Mouse (Mus musculus): ENCODE measurements at regions not wholly inside any gene's neighbourhood (a gene's known extent, or its start where the extent isn't known, plus 50 kb on each side); places are given as distances from the start of the nearest gene placed in this dataset.

DNA sequence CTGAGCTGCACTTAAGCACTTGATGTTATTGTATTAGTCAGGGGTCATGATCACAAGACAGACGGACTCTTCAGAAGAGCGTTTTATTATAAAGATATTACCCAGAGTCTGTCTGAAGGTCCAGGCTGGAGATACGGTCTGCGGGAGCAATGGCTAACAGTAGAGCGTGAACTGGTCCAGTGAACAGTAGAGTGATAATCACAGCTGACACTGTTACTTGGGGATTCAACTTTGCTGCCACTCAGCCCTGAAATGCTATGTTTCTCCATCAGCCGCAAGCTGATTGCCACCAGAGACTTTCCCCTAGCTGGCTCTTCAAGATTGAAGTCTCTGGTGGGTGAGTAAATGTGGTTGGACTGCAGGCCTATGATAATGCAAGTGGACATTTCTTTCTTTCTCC is 133.1 kb upstream of the Zc3h12c start:
- no peak for DNase-seq (ENCODE audit: low spot score in 2 of 2)

DNA sequence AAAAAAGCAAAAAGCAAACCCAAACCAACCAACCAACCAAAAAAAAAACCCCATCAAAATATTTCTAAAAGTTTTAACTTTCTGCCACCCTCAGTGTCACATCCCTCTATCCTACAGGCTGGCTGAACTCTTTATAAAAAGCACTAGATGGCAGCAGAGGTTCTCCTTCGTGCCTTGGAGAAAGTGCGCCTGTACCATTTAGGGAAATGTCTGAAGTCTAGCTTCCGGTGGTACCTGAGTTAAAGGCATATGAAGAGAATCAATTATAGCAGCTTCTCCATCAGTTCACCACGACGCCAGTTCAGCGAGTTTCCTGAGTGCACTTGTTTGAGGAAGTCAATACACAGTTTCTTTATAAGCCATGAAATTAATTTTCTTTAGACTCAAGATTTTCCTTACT is 130.0 kb upstream of the Zc3h12c start:
- DNase-seq (ENCODE audit: low spot score in 2 of 2), result peak; percentile 26 to 62

- no peak for DNase-seq (ENCODE audit: low spot score in 2 of 2)
Measured at GRCm38 (mm10) chr9:52294699-52295098, 126.3 kb upstream of the Zc3h12c start.

- no peak for DNase-seq (ENCODE audit: low spot score in 2 of 2)
Measured at GRCm38 (mm10) chr9:52289069-52289468, 120.7 kb upstream of the Zc3h12c start.

DNA sequence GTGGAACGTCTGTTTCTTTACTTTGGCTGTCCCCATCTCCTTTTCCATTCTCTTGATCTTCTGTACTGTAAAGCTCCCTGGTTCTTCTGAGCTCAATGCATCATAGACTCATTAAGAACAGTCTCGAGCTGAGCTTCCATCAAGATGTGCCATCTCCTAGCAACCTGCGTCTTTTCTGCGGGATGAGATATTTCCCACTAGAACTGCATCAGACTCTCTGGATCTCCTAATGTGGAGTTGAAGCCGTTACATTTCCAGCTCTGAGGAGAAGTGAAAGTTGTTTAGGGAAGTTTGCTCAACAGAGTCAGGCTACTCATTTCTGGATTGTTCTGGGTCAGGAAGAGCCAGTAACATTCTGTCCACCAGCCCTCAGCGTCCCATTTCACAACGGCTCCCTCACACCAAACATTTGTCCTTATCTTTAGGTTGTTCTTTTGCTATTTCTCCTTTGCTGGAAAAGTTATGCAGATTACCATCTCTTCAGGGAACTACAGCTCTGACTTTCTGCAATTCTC is 119.4 kb upstream of the Zc3h12c start:
- DNase-seq (ENCODE audit: low spot score in 2 of 2), result no peak

DNA sequence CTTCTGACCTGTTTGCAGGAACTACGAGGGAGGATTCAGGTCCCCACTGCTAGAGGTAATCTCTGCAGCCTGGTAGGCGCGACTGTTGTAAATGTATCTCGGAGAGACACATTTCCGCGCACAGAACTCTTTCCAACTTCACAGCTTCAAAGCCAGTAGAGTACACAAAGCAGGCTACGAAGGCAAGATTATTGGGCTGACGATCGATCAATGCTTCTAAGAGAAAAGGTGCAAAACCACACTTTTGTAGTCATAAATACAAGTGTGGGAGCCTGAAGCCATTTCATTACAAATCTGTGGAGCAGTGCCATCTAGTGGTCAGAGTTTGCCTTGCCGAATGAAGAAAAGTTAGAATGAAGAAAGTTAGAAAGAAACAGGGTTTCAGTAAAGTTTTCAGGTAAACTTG is 118.9 kb upstream of the Zc3h12c start:
- DNase-seq (ENCODE audit: low spot score in 2 of 2), result peak; percentile 63 to 75

DNA sequence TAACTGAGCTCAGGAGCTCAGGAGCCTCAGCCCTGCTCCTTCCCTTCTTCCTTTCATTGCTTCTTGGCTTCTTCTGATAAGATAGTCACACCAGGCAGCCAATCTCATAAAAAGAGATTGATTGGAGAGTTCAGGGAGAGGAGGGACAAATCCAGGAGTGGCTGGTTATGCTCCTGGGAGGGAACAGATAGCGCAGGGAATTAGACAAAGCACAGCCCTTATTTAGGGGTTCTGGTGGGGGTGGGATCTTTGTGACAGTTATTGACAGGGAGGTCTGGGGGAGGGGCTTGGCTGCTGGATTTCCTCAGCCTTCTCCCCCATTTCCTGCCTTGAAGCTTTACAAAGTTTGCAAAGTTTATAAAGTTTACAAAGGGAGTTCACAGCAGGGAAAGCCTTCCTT is 117.7 kb upstream of the Zc3h12c start:
- no peak for DNase-seq (ENCODE audit: low spot score in 2 of 2)

GRCm38 (mm10) chr9:52283558-52283957 is 115.2 kb upstream of the Zc3h12c start:
- DNase-seq (ENCODE audit: low spot score in 2 of 2), result no peak

DNA sequence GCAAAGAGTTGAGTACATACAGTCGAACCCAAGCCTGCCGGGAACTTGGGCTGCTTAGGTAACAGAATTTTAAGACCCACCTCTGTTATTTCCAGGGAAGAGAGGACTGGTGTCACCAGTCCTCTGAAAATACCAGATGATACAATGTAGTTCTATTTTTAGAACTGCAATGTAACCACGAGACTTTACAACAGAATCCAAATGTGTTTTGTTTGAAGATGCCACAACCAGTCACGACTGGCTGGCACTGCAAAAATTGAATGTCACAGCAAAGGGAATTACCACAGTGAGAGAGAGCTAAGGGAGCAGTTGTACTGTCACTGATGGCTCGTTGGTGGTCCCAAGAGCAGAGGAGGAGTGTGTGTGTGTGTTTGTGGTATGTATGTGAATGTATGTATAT is 112.6 kb upstream of the Zc3h12c start:
- no peak for DNase-seq (ENCODE audit: low spot score in 2 of 2)

- no peak for DNase-seq (ENCODE audit: low spot score in 2 of 2)
Measured at GRCm38 (mm10) chr9:52280556-52280955, 112.2 kb upstream of the Zc3h12c start.

DNA sequence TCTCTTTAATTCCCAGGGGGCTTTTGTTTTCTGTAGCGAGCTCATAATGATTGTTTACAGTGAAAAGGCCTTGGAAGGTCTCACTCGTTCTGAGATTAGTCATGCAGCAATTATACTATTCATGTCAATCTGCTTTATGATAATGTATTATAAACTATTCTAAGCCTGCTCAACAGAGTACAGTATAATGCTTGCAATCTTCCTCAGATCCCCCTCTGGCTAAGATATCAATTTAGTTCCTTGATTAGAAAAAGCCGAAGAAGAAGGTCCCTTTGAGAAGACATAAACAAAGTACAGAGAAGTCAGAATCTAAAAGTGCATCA is 110.3 kb upstream of the Zc3h12c start:
- no peak for DNase-seq (ENCODE audit: low spot score in 2 of 2)

DNA sequence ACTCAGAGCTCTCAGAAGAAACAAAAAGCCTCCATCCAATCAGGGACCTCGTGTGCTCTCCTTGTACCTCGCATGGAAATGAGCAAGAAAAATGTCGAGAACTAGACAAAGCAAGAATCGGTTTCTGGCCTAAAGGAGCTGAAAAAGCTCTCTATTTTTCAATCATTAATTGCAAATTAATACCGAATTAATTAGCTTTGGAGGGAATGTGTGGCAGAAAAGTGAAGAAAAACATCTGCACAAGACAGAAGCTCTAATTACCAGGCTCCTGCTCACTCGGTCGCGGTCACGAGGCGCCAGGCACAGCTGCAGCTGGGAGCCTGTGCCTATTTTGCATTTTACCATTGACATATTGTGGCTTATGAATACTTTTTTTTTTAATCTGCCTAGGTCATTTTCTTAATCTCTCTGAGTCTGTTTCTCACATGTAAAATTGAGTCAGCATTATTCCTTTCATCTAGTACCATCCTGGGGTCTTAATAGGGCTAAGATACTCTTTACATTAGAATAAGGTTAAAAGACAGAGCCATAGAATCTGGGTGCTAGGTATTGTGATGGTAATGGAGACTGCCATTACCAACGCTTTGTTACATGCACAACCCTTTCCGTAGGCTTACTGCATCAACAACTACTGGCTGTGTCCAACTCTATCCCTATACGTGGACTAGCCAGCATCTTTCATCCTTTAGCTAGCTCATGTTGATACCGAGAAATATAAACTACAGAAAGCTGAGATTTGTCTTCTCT is 109.8 kb upstream of the Zc3h12c start:
- DNase-seq (ENCODE audit: low spot score in 2 of 2), result no peak

GRCm38 (mm10) chr9:52273994-52274393 is 105.6 kb upstream of the Zc3h12c start:
- no peak for DNase-seq (ENCODE audit: low spot score in 2 of 2)

- no peak for DNase-seq (ENCODE audit: low spot score in 2 of 2)
Measured at GRCm38 (mm10) chr9:52272668-52273067, 104.3 kb upstream of the Zc3h12c start.

GRCm38 (mm10) chr9:52271345-52272116 is 103.2 kb upstream of the Zc3h12c start:
- no peak for DNase-seq (ENCODE audit: low spot score in 2 of 2)

DNA sequence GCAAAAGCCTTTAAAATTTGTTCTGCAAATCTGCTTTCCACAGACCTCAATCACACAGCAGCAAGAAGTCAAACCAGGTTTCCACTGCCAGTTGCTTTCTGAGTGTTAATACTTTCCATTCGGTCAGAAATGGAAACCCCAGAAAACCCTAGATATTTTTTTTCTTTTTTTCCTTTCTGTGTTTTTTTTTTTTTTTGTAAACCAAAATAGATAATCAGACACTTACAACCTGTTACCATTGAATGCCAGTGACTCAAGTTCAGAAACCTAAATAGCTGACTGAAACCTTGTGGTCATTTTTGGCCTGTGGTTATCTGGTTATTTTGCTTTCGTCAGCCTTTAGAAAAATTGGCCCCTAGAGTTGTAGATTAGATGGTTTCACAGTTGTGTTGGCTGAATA is 93.2 kb upstream of the Zc3h12c start:
- no peak for DNase-seq (ENCODE audit: low spot score in 2 of 2)

DNA sequence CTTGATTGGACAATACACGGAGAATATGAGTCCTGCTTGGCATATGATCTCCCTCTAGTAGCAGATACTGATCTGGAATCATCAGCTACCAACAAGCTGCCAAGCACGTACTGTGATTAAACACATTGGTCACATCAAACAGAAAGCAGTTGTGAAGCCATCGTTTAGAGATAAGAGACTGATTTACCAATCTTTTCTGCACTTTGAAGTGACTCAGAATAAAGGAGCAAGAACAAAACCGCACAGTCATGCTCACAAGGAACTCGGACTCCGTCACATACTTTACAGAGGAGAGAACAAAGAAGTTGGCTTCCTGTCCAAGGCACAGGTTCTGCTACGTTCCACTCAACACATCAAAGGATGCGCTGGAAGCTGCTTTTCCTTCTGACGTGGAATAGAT is 91.1 kb upstream of the Zc3h12c start:
- no peak for DNase-seq (ENCODE audit: low spot score in 2 of 2)

DNA sequence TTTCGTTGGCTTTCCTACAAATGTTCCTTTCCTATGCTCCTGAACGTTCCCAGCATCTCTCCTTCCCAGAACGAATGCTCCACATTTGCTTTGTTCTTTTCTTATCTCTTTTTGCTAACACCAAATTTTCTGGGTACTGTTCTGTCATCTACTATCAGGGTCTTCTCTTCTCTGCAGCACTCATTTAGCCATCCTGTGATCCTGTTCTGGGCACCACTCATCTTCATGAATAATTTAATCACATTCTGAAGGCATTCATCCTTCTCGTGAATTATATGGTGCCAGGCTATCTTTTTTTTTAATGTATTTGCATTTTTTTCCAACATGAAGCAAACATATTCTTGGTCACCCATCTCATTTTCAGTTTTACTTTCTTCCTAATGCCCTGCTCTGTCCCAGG is 87.3 kb upstream of the Zc3h12c start:
- no peak for DNase-seq (ENCODE audit: low spot score in 2 of 2)

DNA sequence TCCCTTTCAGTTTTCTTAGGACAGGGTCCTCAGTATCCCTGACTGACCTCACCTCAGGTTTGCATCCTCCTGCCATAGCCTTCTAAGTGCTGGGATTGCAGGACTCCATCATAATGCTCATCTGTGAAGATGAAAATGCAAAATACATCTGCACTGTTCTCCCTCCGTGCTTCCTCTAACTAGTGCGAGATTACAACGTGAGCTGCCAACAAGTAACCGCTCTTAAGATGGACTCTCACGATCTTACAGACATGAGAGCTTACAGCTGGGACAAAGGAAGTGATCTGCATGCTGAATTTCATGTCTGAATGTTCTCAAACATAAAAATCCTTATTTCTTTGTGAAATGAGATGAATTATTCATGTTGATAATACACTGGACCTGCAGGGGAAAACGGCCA is 86.1 kb upstream of the Zc3h12c start:
- DNase-seq (ENCODE audit: low spot score in 2 of 2), result no peak

DNA sequence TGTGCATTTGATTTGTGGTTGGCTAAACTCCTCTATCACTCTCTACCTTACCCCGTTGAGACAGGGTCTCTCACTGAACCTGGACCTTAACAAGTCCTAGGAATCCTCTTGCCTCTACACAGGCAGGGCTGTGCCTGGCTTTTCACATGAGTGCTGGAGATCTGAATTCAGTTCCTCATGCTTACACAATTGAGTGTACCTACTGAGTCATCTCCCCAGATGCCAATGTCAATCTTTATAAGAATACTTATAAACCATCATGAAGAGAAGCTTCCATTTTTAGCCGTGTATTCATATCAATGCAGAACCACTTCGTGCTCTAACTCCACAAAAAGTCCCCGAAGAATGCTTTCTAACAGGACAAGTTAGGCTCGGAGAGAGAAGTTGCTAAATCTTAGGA is 83.1 kb upstream of the Zc3h12c start:
- no peak for DNase-seq (ENCODE audit: low spot score in 2 of 2)

DNA sequence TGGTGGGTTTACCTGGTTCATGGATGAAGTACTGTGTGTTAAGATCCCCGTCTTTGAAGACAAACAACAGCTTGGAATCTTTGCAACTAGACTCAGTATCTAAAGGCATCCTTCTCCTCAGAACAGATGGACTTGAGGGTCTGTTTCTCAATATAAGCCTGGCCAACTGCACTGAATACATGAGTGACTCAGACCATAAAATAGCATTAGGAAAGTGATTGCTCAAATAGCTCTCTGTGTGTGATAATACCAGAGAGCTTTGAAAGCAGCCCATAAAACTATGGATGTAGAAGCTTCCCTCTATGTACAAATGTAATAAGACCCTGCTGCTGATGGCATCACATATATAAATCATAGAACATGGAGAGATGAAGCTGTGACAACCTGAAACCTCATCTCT is 78.3 kb upstream of the Zc3h12c start:
- DNase-seq (ENCODE audit: low spot score in 2 of 2), result no peak

DNA sequence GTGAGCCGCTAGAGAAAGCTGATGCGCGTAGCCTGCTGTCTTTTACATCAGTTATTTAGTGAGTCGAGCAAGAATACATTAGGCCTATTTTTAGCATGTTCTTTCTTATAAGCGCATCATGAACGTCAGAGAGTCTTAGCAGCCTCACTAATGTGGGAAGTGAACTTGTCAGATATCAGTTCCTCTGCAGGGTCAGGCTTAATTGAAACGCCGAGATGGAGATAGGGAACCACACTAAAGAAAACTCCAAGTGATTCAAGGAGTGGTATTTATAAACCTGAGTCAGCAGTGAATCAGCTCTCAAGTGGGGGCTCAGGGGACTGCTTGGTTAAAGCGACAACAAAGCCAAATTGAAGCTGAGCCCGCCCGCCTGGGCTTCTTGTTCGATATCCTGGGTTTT is 75.7 kb upstream of the Zc3h12c start:
- peak; percentile 33 to 42 for DNase-seq (ENCODE audit: low spot score in 2 of 2)

DNA sequence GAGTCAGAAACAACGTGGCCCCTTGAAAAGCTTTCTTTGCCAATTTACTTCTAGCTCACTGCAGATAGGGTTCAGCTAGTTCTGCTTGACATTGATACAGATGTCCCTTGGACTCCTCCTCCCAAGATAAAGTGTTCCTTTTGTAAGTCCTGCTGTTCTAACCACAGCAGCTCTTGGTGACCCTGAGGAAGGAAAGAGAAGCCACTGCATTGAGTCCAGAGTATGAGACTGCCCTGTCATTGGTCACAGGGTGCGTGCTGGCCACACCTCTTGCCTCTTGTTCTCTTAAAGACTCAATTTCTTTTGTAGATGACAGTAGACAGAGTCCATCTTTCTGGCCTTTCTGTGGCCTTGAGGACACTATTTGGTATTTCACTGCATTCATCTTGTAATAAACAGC is 74.7 kb upstream of the Zc3h12c start:
- DNase-seq (ENCODE audit: low spot score in 2 of 2), result no peak

Measured in frontal cortex, postnatal 36 days (tissue).